Mouse (Mus musculus): ENCODE data around the gene Amz1.

- TF ChIP-seq CTCF (conservative IDR thresholded peaks at IDR 0.05; ENCODE audit: low read length): no peak
- no peak for TF ChIP-seq POU5F1 (IDR thresholded peaks at IDR 0.05; ENCODE audit: borderline replicate concordance, low read length)
Measured at GRCm38 (mm10) chr5:140675079-140675478, 48.8 kb upstream of the Amz1 start.

All from E14TG2a.4 (cell line).